Mouse (Mus musculus): ENCODE data around the gene 4930523C07Rik.

Gene 4930523C07Rik

GRCm38 (mm10) chr1:160099659-160100302, 55.6 kb downstream of the 4930523C07Rik start:
- DNase-seq (ENCODE audit: extremely low read depth, low read depth, low spot score): no peak

GRCm38 (mm10) chr1:160100996-160101395, 56.8 kb downstream of the 4930523C07Rik start:
- no peak for DNase-seq (ENCODE audit: extremely low read depth, low read depth, low spot score)

GRCm38 (mm10) chr1:160105426-160105825, 61.2 kb downstream of the 4930523C07Rik start:
- no peak for DNase-seq (ENCODE audit: extremely low read depth, low read depth, low spot score)

- DNase-seq (ENCODE audit: extremely low read depth, low read depth, low spot score): no peak
These were observed 64.4 kb downstream of the 4930523C07Rik start for GRCm38 (mm10) chr1:160108604-160109003.

- no peak for DNase-seq (ENCODE audit: extremely low read depth, low read depth, low spot score)
These were observed 79.8 kb downstream of the 4930523C07Rik start for GRCm38 (mm10) chr1:160123957-160124356.

Data from fat pad, adult 2 months (tissue).